Mouse (Mus musculus) colon, adult 2 months (tissue): Measurements from ENCODE around the gene Tas2r135. TPM values are rescaled to one million over a fixed set of nuclear protein-coding genes. Genes with fewer than 3 reads are reported as not detected.

Source experiments
- polyA plus RNA-seq: library from polyadenylated mRNA; depleted of rRNA; stranded (reverse); fragments of >200 nt; gene quantifications from 2 replicates; pipeline ENCODE4 v1.2.3, GENCODE M21; 2012; rRNA removed

Gene Tas2r135
- polyA plus RNA-seq = not detected in 2 replicates

DNA sequence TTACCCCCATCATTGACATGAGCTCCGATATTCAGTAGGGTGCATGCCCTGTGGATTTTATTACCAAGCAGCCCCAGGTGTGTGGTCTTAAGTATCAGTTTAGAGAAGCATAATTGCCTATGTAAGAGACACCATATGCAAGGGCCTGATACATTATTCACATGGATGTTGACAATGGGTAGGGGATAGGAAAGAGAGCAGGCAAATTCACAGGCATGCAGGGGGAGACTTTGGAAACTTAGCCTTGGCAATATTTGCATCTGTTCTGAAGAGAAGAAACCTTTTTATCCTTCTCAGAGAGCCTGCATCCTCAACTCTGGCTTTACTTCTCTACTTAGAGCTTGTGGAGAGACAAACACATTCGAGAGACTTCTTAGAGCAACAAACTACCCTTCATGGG is at the start of gene Tas2r135:
TSS of gene Tas2r135 (plus strand) at position 301 of the 400 bp plus-strand sequence.

DNA sequence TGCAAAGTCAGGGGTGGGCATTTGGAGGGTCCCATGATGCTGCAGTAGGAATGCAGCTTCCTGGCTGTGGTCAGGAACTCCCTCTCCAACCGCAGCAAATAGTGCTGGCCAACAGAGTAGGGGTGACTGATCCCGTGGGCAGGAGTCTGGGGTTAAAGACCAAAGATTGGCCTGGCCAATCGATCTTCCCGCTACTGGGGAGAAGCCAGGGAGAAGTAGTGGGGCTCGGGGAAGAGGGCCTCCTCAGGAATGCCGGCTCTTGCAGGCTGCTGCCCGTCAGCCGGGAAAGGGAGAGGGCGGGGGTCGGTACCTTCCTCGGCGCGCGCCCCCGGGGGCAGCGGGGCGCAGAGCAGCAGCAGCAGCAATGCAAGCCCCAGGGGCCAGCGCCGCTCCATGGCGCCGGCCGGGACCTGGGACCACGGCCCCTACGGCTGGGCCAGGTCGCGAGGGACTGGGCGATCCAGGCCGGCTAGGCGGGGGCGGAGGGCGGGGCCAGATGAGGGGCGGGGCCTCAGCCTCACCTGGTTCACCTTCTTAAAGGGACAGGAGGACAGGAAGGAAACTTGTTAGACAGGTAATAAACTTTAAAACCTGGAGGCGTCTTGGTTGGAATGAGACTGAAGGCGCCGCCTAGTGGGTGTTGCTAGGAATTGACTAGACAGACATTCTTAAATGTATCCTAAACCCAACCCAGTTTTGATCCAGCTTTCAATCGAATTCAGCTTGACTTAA is 32.3 kb upstream of the Tas2r135 start, which contains the start of gene Epha1:
TSS of gene Epha1 (minus strand) at position 453 of the 732 bp plus-strand sequence.

DNA sequence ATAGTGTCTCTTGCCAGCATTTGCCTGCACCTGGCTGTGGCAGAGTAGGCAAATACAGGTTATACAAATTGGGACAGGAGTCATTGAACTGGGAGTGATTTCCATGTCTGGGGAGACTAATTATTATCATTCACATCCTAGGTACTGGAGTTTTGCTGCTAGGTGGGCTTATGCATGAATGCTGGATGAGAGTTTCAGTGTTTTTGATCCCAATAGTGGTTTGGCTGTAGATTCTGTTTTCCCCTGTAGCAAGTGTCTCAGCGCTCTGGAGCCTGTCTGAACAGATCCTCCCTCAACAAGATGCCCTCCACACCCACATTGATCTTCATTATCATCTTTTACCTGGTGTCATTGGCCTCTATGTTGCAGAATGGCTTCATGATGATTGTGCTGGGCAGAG is 5.3 kb upstream of the Tas2r135 start, which contains the start of gene Tas2r143:
TSS of gene Tas2r143 (plus strand) at position 301 of the 400 bp plus-strand sequence.

DNA sequence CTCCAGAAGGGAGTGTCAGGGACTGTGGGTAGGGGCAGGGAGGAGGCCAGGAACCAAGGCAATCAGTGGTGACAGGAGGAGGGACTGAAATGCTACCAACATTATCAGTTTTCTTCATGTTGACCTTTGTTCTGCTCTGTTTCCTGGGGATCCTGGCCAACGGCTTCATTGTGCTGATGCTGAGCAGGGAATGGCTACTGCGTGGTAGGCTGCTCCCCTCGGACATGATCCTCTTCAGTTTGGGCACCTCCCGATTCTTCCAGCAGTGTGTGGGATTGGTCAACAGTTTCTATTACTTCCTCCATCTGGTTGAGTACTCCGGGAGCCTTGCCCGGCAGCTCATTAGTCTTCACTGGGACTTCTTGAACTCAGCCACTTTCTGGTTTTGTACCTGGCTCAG is 29.2 kb downstream of the Tas2r135 start, which contains the start of gene Tas2r126:
TSS of gene Tas2r126 (plus strand) at position 90 of the 400 bp plus-strand sequence.

Other genes with a start within 250 kb of the Tas2r135 start
- gene Tas2r144, start 190.1 kb upstream of the Tas2r135 start, polyA plus RNA-seq = not detected in 2 replicates
- 33.0 and 43.9 TPM in 2 replicates for gene Gstk1, start 159.5 kb upstream of the Tas2r135 start, polyA plus RNA-seq
- gene Tmem139, start 143.5 kb upstream of the Tas2r135 start, polyA plus RNA-seq = 34.0 and 39.1 TPM in 2 replicates
- 31.2 and 32.0 TPM in 2 replicates for gene Casp2, start 140.4 kb upstream of the Tas2r135 start, polyA plus RNA-seq
- gene Clcn1, start 118.7 kb upstream of the Tas2r135 start, polyA plus RNA-seq = 0.08 and 0.38 TPM in 2 replicates
- 0.40 and 0.52 TPM in 2 replicates for gene Fam131b, start 80.8 kb upstream of the Tas2r135 start, polyA plus RNA-seq
- 140 and 165 TPM in 2 replicates for gene Zyx, start 55.8 kb upstream of the Tas2r135 start, polyA plus RNA-seq
- gene Epha1, start 32.2 kb upstream of the Tas2r135 start, polyA plus RNA-seq = 23.0 and 25.5 TPM in 2 replicates
- gene Tas2r143, start 5.2 kb upstream of the Tas2r135 start, polyA plus RNA-seq = 0.27 TPM in 1 of 2 replicates, not detected in the other
- gene Tas2r126, start 29.1 kb downstream of the Tas2r135 start, polyA plus RNA-seq = not detected in 2 replicates
- gene Olfr458, start 59.8 kb downstream of the Tas2r135 start, polyA plus RNA-seq = not detected in 2 replicates
- not detected in 2 replicates for gene Olfr457, start 70.9 kb downstream of the Tas2r135 start, polyA plus RNA-seq
- gene Olfr456, start 81.8 kb downstream of the Tas2r135 start, polyA plus RNA-seq = not detected in 2 replicates
- gene Olfr455, start 142.2 kb downstream of the Tas2r135 start, polyA plus RNA-seq = not detected in 2 replicates
- gene Tcaf3, start 192.3 kb downstream of the Tas2r135 start, polyA plus RNA-seq = not detected in 2 replicates
- 3.1 and 4.4 TPM in 2 replicates for gene Tcaf2, start 239.8 kb downstream of the Tas2r135 start, polyA plus RNA-seq